Mouse (Mus musculus) spleen, adult 2 months (tissue): ENCODE results near the gene Gm45234. TPM values are rescaled to one million over a fixed set of nuclear protein-coding genes. Genes with fewer than 3 reads are reported as not detected.

Source experiments
- DNase-seq, 2 experiments: peaks; one replicate each; pipeline versions ENCODE4 v3.0.0 to v3.0.0-alpha.2; 2012 to 2021; ENCODE audit warnings: low spot score in 2 of 2, low read depth in 1 of 2
- H3K27ac ChIP-seq: fragments of 200-500 bp; 2 replicates; pipeline ENCODE4 v1.5.1; 2012; ENCODE audit warnings: low read length, inconsistent platforms; ENCODE audit not compliant: insufficient read depth
- H3K27me3 ChIP-seq: fragments of 200-500 bp; 2 replicates; pipeline ENCODE4 v1.6.1; 2012; ENCODE audit warnings: mild to moderate bottlenecking, moderate library complexity, low read length, inconsistent platforms; ENCODE audit not compliant: control insufficient read depth, insufficient read depth
- H3K36me3 ChIP-seq: fragments of 200-500 bp; 2 replicates; pipeline ENCODE4 v1.6.1; 2012; ENCODE audit warnings: mild to moderate bottlenecking, low read length, inconsistent platforms; ENCODE audit not compliant: control insufficient read depth, insufficient read depth
- H3K4me1 ChIP-seq: fragments of 200-500 bp; 2 replicates; pipeline ENCODE4 v1.6.1; 2011; ENCODE audit warnings: inconsistent platforms; ENCODE audit not compliant: control insufficient read depth, insufficient read depth, insufficient read length
- H3K4me3 ChIP-seq: fragments of 200-500 bp; 2 replicates; pipeline ENCODE4 v1.5.1; 2011; ENCODE audit warnings: mild to moderate bottlenecking, inconsistent platforms; ENCODE audit not compliant: insufficient read depth, insufficient read length; ENCODE audit errors: extremely low read depth
- CTCF ChIP-seq: fragments of 200-500 bp; IDR thresholded peaks from 2 replicates; pipeline ENCODE4 v1.5.1; 2011; ENCODE audit warnings: mild to moderate bottlenecking, inconsistent platforms; ENCODE audit not compliant: insufficient read depth, insufficient read length, insufficient replicate concordance; ENCODE audit errors: extremely low read depth
- POLR2A ChIP-seq: fragments of 200-500 bp; IDR thresholded peaks from 2 replicates; pipeline ENCODE4 v1.6.1; 2011; ENCODE audit warnings: low read depth, low read length, inconsistent platforms
- WGBS: fragments of 180-500 bp; shearing (Covaris S2); methylation state at CpG from one replicate; pipeline ENCODE4 v1.1.7; 2018; 5-methylcytosine and 5-hydroxymethylcytosine counted together
- polyA plus RNA-seq: library from polyadenylated mRNA; depleted of rRNA; stranded (reverse); fragments of >200 nt; gene quantifications from 2 replicates; pipeline ENCODE4 v1.2.3, GENCODE M21; 2012

Gm45234 gene
- polyA plus RNA-seq, 1 experiment, result not detected

DNA sequence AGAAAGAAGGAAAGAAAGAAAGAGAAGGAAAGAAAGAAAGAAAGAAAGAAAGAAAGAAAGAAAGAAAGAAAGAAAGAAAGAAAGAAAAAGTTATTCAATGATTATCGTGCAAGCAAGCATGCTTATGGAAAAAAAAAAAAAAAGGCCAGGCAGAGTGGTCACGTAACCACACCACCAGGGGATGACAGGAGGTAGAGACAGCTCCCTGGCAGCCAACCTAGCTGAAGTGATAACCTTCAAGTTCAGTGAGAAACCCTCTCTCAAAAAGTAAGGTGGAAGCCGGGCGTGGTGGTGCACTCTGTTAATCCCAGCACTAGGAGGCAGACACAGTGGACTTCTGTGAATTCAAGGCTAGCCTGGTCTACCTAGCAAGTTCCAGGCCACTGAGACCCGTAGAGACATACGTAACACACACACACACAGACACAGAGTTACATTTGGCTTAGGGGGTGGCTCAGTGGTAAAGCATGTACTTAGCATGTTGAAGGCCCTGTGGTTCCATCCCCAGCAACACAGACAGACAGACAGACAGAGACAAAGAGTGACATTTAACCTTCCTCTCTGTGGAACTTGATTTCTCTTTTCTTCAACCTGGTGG is 32.8 kb downstream of the Gm45234 start:
- Histone ChIP-seq H3K4me1 (peaks cover 48% of the 10 kb centered on the region; the same call in 1 of the 2 replicates), H3K27ac (peak overlapping the region; percentile 90), H3K36me3 (peaks cover 47% of the 10 kb centered on the region), H3K27me3 (no peaks in the 10 kb centered on the region), H3K4me3 (peak overlapping the region; percentile 48)
- TF ChIP-seq CTCF, result no peak
- no peak for TF ChIP-seq POLR2A
- peak in 1 of 2 experiments; percentile 9 for DNase-seq
- 50% methylated on average over 6 of the region's 6 CpGs for WGBS

- Histone ChIP-seq H3K36me3 (peaks cover 36% of the 10 kb centered on the region), H3K4me1 (peaks cover 43% of the 10 kb centered on the region; the same call in 1 of the 2 replicates), H3K27ac (peak overlapping the region; percentile 80), H3K4me3 (no peak overlapping the region), H3K27me3 (no peaks in the 10 kb centered on the region)
- DNase-seq, result peak; percentile 63 to 65
- WGBS, result 11% methylated on average over 11 of the region's 11 CpGs
- TF ChIP-seq CTCF (no peak), POLR2A (no peak)
Measured at GRCm38 (mm10) chr6:124720904-124721303, 34.9 kb downstream of the Gm45234 start.

- 75% methylated on average over 7 of the region's 7 CpGs for WGBS
- H3K27me3 ChIP-seq, result no peaks in the 10 kb centered on the region
- H3K36me3 ChIP-seq, result peaks cover 35% of the 10 kb centered on the region
- no peak for DNase-seq
- peak overlapping the region; percentile 6; the same call in 1 of the 2 replicates for H3K27ac ChIP-seq
- TF ChIP-seq POLR2A (no peak), CTCF (no peak)
- H3K4me3 ChIP-seq, result no peak overlapping the region
- peaks cover 32% of the 10 kb centered on the region; the same call in 1 of the 2 replicates for H3K4me1 ChIP-seq
Measured at GRCm38 (mm10) chr6:124719354-124719978, 36.4 kb downstream of the Gm45234 start.

DNA sequence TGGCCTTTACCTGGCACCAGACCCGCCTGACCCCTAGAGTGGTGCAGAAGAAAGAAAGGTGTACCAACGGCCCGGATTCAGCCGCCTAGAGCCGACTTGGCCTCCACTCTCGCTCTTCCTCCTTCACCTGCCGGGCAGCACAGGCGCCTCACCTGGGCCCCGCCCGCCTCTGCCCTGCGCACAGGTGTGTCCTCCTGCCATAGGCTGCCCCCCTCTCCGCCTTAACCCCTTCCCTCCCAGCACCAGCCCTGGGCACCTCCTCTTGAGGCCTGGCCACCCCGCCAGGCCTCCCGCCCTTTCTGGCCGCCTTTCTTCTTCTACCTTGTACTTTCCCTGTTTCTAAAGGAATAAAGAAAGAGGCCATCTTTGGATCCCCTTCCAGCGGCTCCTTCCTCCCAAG is 37.1 kb downstream of the Gm45234 start:
- Histone ChIP-seq H3K36me3 (peaks cover 35% of the 10 kb centered on the region), H3K27me3 (no peaks in the 10 kb centered on the region), H3K27ac (peak overlapping the region; percentile 6; the same call in 1 of the 2 replicates), H3K4me1 (peaks cover 28% of the 10 kb centered on the region; the same call in 1 of the 2 replicates), H3K4me3 (no peak overlapping the region)
- 88% methylated on average over 15 of the region's 16 CpGs for WGBS
- DNase-seq, result no peak
- TF ChIP-seq CTCF (no peak), POLR2A (no peak)

GRCm38 (mm10) chr6:124717968-124718367 is 37.9 kb downstream of the Gm45234 start:
- Histone ChIP-seq H3K4me3 (no peak overlapping the region), H3K27me3 (no peaks in the 10 kb centered on the region), H3K4me1 (peaks cover 25% of the 10 kb centered on the region; the same call in 1 of the 2 replicates), H3K36me3 (peaks cover 34% of the 10 kb centered on the region), H3K27ac (no peak overlapping the region)
- TF ChIP-seq CTCF, result no peak
- TF ChIP-seq POLR2A, result no peak
- 91% methylated on average over 13 of the region's 13 CpGs for WGBS
- no peak for DNase-seq

DNA sequence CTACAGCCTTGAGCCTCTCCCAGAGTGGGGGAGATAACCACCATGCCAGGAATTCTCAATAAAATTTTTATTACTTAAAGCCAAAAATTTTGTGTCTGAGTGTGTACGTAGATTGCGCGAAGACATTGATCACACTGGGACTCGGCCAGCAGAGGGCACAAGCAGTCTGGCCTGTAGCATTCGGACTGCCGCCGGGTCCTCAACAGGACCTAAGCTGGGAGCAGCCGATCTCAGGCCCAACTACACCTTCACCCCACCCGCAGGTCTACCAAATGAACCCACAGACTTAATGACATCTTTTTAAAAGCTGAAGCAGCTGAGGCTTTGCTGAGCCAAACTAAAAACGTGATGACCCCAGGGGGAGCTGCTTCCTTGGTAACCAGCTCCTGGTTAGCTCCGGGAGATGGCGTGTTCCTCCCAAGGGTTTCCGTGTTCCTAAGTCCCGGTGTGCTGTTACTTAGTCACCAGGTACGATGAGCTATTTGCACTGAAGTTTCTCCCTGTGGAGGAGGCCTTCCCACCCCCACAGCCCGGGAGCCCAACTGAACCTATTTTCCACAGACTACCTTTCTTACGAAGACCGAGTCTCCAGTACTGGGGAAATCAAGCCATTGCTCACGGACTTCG is 38.8 kb downstream of the Gm45234 start:
- Histone ChIP-seq H3K27me3 (no peaks in the 10 kb centered on the region), H3K4me1 (peaks cover 24% of the 10 kb centered on the region; the same call in 1 of the 2 replicates), H3K36me3 (peaks cover 34% of the 10 kb centered on the region), H3K4me3 (no peak overlapping the region), H3K27ac (no peak overlapping the region; the same call in 1 of the 2 replicates)
- TF ChIP-seq CTCF (peak; percentile 90), POLR2A (no peak)
- WGBS, result 61% methylated on average over 20 of the region's 20 CpGs
- peak in 1 of 2 experiments; percentile 71 for DNase-seq
